ENCODE assay signal across 8 mouse cellular contexts in genomic region chr7:100706143-100706841, GRCm38 (mm10). TPM values are rescaled to one million over a fixed set of nuclear protein-coding genes. Genes with fewer than 3 reads are reported as not detected.
A peak's percentile ranks its signal among the peaks of the same experiment; 100 is the strongest.
DNase-seq lines count a peak whose midpoint lies in the region; ATAC-seq lines count a peak whose summit lies in the region.

Fam168a (plus strand) TSS chr7:100706635.

- peak within 1 kb of the TSS; percentile 82 for H3K4me3 ChIP-seq in forebrain, embryonic 14.5 days (ENCODE audit: low read depth, low read length)
- peak within 1 kb of the TSS; percentile 91 for H3K4me3 ChIP-seq in neural tube, embryonic 15.5 days (replicated peaks)

- H3K9ac ChIP-seq in forebrain, embryonic 14.5 days (ENCODE audit: low read length): peak within 1 kb of the TSS; percentile 96
- peak within 1 kb of the TSS; percentile 99 for H3K9ac ChIP-seq in neural tube, embryonic 15.5 days (replicated peaks)

- no peaks in the 10 kb centered on the region for H3K27me3 ChIP-seq in forebrain, embryonic 14.5 days (replicated peaks; ENCODE audit: control insufficient read depth, insufficient read depth, low read length)
- no peaks in the 10 kb centered on the region for H3K27me3 ChIP-seq in neural tube, embryonic 15.5 days (replicated peaks)

- under 1% methylated on average over 37 of the region's 37 CpGs for WGBS in forebrain, embryonic 14.5 days
- WGBS in neural tube, embryonic 15.5 days: under 1% methylated on average over 36 of the region's 37 CpGs

- peaks cover 19% of the 10 kb centered on the region for H3K4me1 ChIP-seq in forebrain, embryonic 14.5 days (ENCODE audit: control insufficient read depth, insufficient read depth, low read length)
- peaks cover 25% of the 10 kb centered on the region for H3K4me1 ChIP-seq in neural tube, embryonic 15.5 days

- peak within 1 kb of the TSS; percentile 70 for H3K4me2 ChIP-seq in forebrain, embryonic 14.5 days (ENCODE audit: low read length)
- H3K4me2 ChIP-seq in neural tube, embryonic 15.5 days: peak within 1 kb of the TSS; percentile 73

- H3K27ac ChIP-seq in forebrain, embryonic 14.5 days (ENCODE audit: low read depth, low read length): peak within 1 kb of the TSS; percentile 100
- H3K27ac ChIP-seq in neural tube, embryonic 15.5 days (replicated peaks): peak within 1 kb of the TSS; percentile 100

- intact Hi-C loops in heart, postnatal 14 days (cut with DNase I): loop anchor here (5.0 kb wide), 1 partner anchor 91 kb away; no protein-coding TSS in a partner anchor

- H3K36me3 ChIP-seq in forebrain, embryonic 14.5 days (ENCODE audit: control insufficient read depth, insufficient read depth, low read length): no peaks in the 10 kb centered on the region
- H3K36me3 ChIP-seq in neural tube, embryonic 15.5 days: no peaks in the 10 kb centered on the region

- peak; percentile 99 for DNase-seq in ES-CJ7 (ENCODE audit: low read depth, low spot score)
- peak; percentile 91 for DNase-seq in cerebellum, adult 11 months
- peak; percentile 98 for DNase-seq in forebrain, embryonic 14.5 days (ENCODE audit: low spot score)
- DNase-seq in heart, postnatal 14 days: peak; percentile 92 to 93
- DNase-seq in layer of hippocampus, adult 11-12 months (ENCODE audit: low spot score): peak; percentile 95
- DNase-seq in lung, adult 18-20 months: peak; percentile 96 to 98
- peak; percentile 96 for DNase-seq in testis, postnatal 14 days (ENCODE audit: low spot score)

- ATAC-seq in forebrain, embryonic 14.5 days: peak; percentile 97
- peak; percentile 96 for ATAC-seq in neural tube, embryonic 15.5 days (ENCODE audit: low FRiP score)

- no peaks in the 10 kb centered on the region for H3K9me3 ChIP-seq in forebrain, embryonic 14.5 days (replicated peaks; ENCODE audit: control insufficient read depth, low read length)
- H3K9me3 ChIP-seq in neural tube, embryonic 15.5 days (replicated peaks): no peaks in the 10 kb centered on the region

RNA-seq across cellular contexts. Expression of gene Fam168a, which starts in this region (rescaled TPM):
- polyA plus RNA-seq in forebrain, embryonic 14.5 days (2014; fragmentation: Nextera tagmentation; extraction: Ambion mirVana): 86.6 and 103 TPM in 2 replicates
- 10 to 100 TPM; 46.6 to 50.7 TPM for total RNA-seq in heart, postnatal 14 days (2021)
- 108 and 119 TPM in 2 replicates for polyA plus RNA-seq in neural tube, embryonic 15.5 days (2015; fragmentation: Nextera tagmentation; extraction: Ambion mirVana)

Comparison
In these comparisons a context has a peak if more than half of its experiments do, and no peak if none do; other contexts are left out.
1. Peak in every context shown above with its lines: DNase-seq, ATAC-seq, H3K4me3 ChIP-seq and H3K27ac ChIP-seq.